Mouse (Mus musculus) kidney, postnatal 4 days (tissue): Measurements from ENCODE around the gene Pigg.
A peak's percentile ranks its signal among the peaks of the same experiment; 100 is the strongest.

ENCODE experiments used
- DNase-seq, 2 experiments: peaks; one replicate each; pipeline ENCODE4 v3.0.0; 2021; ENCODE audit warnings: mixed read lengths in 2 of 2

The Pigg gene

GRCm38 (mm10) chr5:108359491-108359890 is 47.1 kb downstream of the Pigg start:
- no peak for DNase-seq

- no peak for DNase-seq
These were observed 47.8 kb downstream of the Pigg start for GRCm38 (mm10) chr5:108360211-108360610.

GRCm38 (mm10) chr5:108362330-108362729 is 49.9 kb downstream of the Pigg start:
- no peak for DNase-seq

- DNase-seq = peak; percentile 22 to 30
These were observed 54.0 kb downstream of the Pigg start for GRCm38 (mm10) chr5:108366328-108366983.

GRCm38 (mm10) chr5:108366984-108367841 is 54.8 kb downstream of the Pigg start:
- DNase-seq = peak; percentile 61 to 75

- DNase-seq = peak; percentile 12 to 13
These were observed 55.5 kb downstream of the Pigg start, which contains the start of gene Gm42517 for GRCm38 (mm10) chr5:108367871-108368332. TSS of gene Gm42517 (minus strand) at chr5:108367922.

- peak in 1 of 2 experiments; percentile 6 for DNase-seq
These were observed 56.0 kb downstream of the Pigg start for GRCm38 (mm10) chr5:108368446-108368845.

- peak; percentile 40 to 53 for DNase-seq
These were observed 56.6 kb downstream of the Pigg start for GRCm38 (mm10) chr5:108368851-108369621.

- DNase-seq = no peak
These were observed 57.6 kb downstream of the Pigg start for GRCm38 (mm10) chr5:108369964-108370363.

GRCm38 (mm10) chr5:108374079-108374478 is 61.7 kb downstream of the Pigg start:
- DNase-seq = no peak

- no peak for DNase-seq
These were observed 63.6 kb downstream of the Pigg start for GRCm38 (mm10) chr5:108376059-108376458.

GRCm38 (mm10) chr5:108378346-108378745 is 65.9 kb downstream of the Pigg start:
- no peak for DNase-seq

GRCm38 (mm10) chr5:108385632-108386031 is 73.2 kb downstream of the Pigg start:
- DNase-seq = no peak

- no peak for DNase-seq
These were observed 74.0 kb downstream of the Pigg start for GRCm38 (mm10) chr5:108386449-108386848.

GRCm38 (mm10) chr5:108388201-108388600 is 75.8 kb downstream of the Pigg start, which contains the start of gene Pde6b:
TSS of gene Pde6b (plus strand) at chr5:108388391.
- DNase-seq = no peak

GRCm38 (mm10) chr5:108389744-108390143 is 77.3 kb downstream of the Pigg start:
- no peak for DNase-seq
